Mouse (Mus musculus): ENCODE data around the gene Dnah1.

- TF ChIP-seq CTCF (IDR thresholded peaks at IDR 0.05): no peak
- TF ChIP-seq EP300 (IDR thresholded peaks at IDR 0.05): no peak
Measured at GRCm38 (mm10) chr14:31319546-31319945, 4.2 kb downstream of the Dnah1 start.

All from lung, postnatal 0 days (tissue).